Mouse (Mus musculus) ES-CJ7 (cell line): ENCODE measurements around the gene Rab9.

Source experiments
- DNase-seq: peaks from one replicate; pipeline ENCODE4 v3.0.0; 2011; ENCODE audit warnings: low read depth, low spot score

Gene Rab9

GRCm38 (mm10) chrX:166453532-166453931, 26.1 kb downstream of the Rab9 start:
- DNase-seq: no peak

DNA sequence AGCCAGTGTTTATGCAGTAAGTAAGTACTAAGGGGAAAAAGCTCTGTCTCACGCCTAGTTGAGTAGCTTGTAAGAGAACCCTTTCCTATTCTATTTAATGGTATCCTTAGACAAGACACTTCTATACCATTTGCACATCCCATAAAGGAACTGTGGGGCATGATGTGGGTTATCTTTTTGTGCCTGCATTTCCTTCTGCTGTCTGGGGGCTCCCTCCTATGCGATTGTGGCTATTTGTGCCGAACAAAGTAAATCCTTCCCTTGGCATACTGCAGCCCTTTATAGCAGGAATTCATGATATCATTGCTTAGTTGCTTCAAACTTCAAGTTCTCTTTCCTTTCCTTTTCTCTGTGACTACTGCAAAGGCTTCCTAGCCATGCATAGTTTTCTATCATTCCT, 35.1 kb downstream of the Rab9 start:
- DNase-seq: no peak

- peak; percentile 91 for DNase-seq
Observed at GRCm38 (mm10) chrX:166440616-166441063, 39.0 kb downstream of the Rab9 start, which contains the start of gene Ofd1. Ofd1 (minus strand) TSS chrX:166440704.

DNA sequence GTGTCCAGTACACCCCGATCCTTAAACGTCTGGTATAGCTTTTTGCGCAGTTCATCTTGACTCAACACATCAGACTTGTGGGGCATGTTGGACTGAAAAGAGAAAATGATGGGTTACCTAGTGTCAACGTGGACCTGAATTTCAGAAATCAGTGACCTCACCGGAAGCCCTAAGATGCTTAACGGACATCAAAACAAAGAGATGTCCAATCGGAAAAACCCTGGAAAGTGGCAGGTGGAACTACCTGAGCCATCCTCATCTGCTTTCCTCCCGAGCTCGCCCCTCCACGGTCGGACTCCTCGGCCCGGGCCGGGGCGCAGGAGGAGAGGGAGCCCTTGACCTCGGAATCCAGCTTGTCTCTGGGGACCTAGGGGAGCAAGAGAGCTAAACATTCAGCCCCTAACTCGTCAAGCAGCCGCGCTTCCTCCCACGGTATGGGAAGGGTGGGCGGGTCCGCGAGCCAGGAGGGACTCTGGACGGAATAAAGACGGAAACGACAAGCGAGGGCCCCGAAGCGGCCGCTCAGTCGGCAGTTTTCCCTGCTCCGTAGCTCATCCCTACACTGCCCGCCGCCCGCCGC, 39.5 kb downstream of the Rab9 start, which contains the start of gene Trappc2:
Gene Trappc2 (plus strand): TSS at position 539 of the 580 bp plus-strand sequence.
- DNase-seq: peak; percentile 12

DNA sequence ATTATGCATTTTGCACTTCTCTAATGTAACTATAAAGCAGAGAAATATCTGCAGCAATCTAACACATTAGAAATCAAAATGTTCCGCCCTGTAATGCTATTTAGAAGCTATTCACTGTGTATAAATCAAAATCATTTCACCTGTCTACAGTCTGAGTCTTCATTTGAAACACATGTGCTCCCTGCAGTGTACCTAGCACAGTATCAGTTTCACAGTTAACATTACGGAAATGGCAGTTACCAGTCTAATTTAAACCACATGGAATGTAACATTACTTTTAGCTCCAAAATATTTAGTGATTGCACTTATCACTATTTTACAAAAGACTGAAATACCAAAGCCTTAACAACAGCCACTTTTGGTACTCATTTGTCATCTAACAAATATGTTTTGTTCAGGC, 44.9 kb downstream of the Rab9 start:
- no peak for DNase-seq

DNA sequence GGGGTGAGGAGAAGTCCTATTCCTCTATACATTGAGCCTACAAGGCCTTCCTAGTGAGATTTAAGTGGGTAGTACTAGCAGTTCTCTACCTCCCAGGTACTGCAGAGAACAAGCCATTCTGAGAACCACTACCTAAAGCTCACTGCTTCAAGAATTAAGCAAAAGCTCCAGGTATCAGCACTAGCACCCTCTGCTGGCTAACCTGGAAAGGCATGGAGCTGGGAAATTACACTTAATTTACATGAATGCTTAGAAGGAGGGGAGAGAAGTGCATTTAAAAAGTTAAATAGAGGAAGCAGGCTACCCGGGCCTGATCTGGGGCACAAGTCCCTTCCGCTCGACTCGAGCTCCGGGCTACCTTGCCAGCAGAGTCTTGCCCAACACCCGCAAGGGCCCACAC, 63.5 kb downstream of the Rab9 start:
- peak; percentile 66 for DNase-seq

DNA sequence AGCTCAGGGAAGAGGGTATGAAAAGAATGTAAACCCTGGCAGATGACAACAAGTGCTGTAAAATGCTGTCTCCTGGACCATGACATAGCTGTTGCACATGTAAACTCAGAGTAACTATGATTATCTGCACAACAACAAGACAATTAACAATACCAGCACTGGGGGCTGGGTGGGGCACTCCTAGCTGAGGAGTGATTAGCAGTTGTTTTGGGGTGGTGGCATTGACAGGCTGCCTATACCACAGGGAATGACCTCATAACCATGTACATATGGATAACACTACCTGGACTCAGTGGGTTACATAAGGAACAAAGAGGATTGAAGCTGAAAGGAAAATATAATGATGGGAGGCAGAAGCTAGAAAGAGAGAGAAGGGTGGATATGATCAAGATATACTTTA, 71.8 kb downstream of the Rab9 start:
- DNase-seq: no peak
